Mouse (Mus musculus): ENCODE results near the gene Spen. TPM values are rescaled to one million over a fixed set of nuclear protein-coding genes. Genes with fewer than 3 reads are reported as not detected.
A peak's percentile ranks its signal among the peaks of the same experiment; 100 is the strongest.
"Not testable (repeated sequence)": the region's sequence is repeated elsewhere in the genome, so short reads cannot be mapped to it uniquely, and the experiment has no call there.

Spen gene
- polyA plus RNA-seq, 1 experiment = 11.7 TPM

- Histone ChIP-seq H3K27me3 (ENCODE audit: control insufficient read depth, insufficient read depth, insufficient read length) (no peaks in the 10 kb centered on the region), H3K4me2 (ENCODE audit: low read depth) (no peak overlapping the region), H3K36me3 (ENCODE audit: control insufficient read depth, insufficient read depth) (no peaks in the 10 kb centered on the region), H3K79me2 (ENCODE audit: control insufficient read depth, insufficient read depth) (no peaks in the 10 kb centered on the region), H3ac (ENCODE audit: control insufficient read depth, insufficient read length) (no peak overlapping the region), H3K4me3 (no peak overlapping the region)
- no peak for TF ChIP-seq TCF12 (IDR thresholded peaks at IDR 0.05; ENCODE audit: insufficient read depth, poor library complexity, severe bottlenecking)
- peak in 1 of 3 experiments; percentile 73 for TF ChIP-seq MYOD1 (IDR thresholded peaks at IDR 0.05; ENCODE audit: control insufficient read depth in 1 of 3, insufficient read length in 2 of 3, low read depth in 2 of 3)
- peak; percentile 22 for TF ChIP-seq TCF3 (IDR thresholded peaks at IDR 0.05; ENCODE audit: insufficient read length, low read depth)
- TF ChIP-seq MYOG (IDR thresholded peaks at IDR 0.05; ENCODE audit: control insufficient read depth in 1 of 3, insufficient read depth in 1 of 3, insufficient read length in 2 of 3, low read depth in 2 of 3) = peak in 1 of 3 experiments; percentile 79
- TF ChIP-seq MAX (IDR thresholded peaks at IDR 0.05; ENCODE audit: low read depth) = no peak
- no peak for TF ChIP-seq E2F4 (IDR thresholded peaks at IDR 0.05; ENCODE audit: insufficient read depth)
- no peak for TF ChIP-seq POLR2AphosphoS2 (IDR thresholded peaks at IDR 0.05; ENCODE audit: insufficient read length, low read depth)
- peak; percentile 15 for TF ChIP-seq USF1 (IDR thresholded peaks at IDR 0.05; ENCODE audit: low read depth)
Observed at GRCm38 (mm10) chr4:141570004-141570403, 31.6 kb upstream of the Spen start.

GRCm38 (mm10) chr4:141568966-141569365 lies 30.6 kb upstream of the Spen start:
- no peaks in the 10 kb centered on the region for H3K36me3 ChIP-seq (ENCODE audit: control insufficient read depth, insufficient read depth)
- H3K4me3 ChIP-seq = no peak overlapping the region
- H3K4me2 ChIP-seq (ENCODE audit: low read depth) = no peak overlapping the region
- no peaks in the 10 kb centered on the region for H3K79me2 ChIP-seq (ENCODE audit: control insufficient read depth, insufficient read depth)
- H3ac ChIP-seq (ENCODE audit: control insufficient read depth, insufficient read length) = no peak overlapping the region
- TF ChIP-seq MYOD1 (IDR thresholded peaks at IDR 0.05; ENCODE audit: control insufficient read depth in 1 of 3, insufficient read length in 2 of 3, low read depth in 2 of 3) = no peak
- TF ChIP-seq POLR2A (IDR thresholded peaks at IDR 0.05; ENCODE audit: insufficient read length, low read depth) = no peak
- TF ChIP-seq E2F4 (IDR thresholded peaks at IDR 0.05; ENCODE audit: insufficient read depth) = no peak
- no peak for TF ChIP-seq TCF12 (IDR thresholded peaks at IDR 0.05; ENCODE audit: insufficient read depth, poor library complexity, severe bottlenecking)
- no peak for TF ChIP-seq SRF (IDR thresholded peaks at IDR 0.05; ENCODE audit: control insufficient read depth, insufficient read length, low read depth)
- TF ChIP-seq MAX (IDR thresholded peaks at IDR 0.05; ENCODE audit: low read depth) = no peak
- no peak for TF ChIP-seq POLR2AphosphoS2 (IDR thresholded peaks at IDR 0.05; ENCODE audit: insufficient read length, low read depth)
- TF ChIP-seq MYOG (IDR thresholded peaks at IDR 0.05; ENCODE audit: control insufficient read depth in 1 of 3, insufficient read depth in 1 of 3, insufficient read length in 2 of 3, low read depth in 2 of 3) = no peak
- no peak for TF ChIP-seq USF1 (IDR thresholded peaks at IDR 0.05; ENCODE audit: low read depth)
- TF ChIP-seq REST (IDR thresholded peaks at IDR 0.05; ENCODE audit: insufficient read depth, insufficient read length) = no peak
- TF ChIP-seq TCF3 (IDR thresholded peaks at IDR 0.05; ENCODE audit: insufficient read length, low read depth) = no peak
- no peak for TF ChIP-seq CEBPB (IDR thresholded peaks at IDR 0.05; ENCODE audit: insufficient read depth, poor library complexity, severe bottlenecking)
- no peaks in the 10 kb centered on the region for H3K27me3 ChIP-seq (ENCODE audit: control insufficient read depth, insufficient read depth, insufficient read length)

GRCm38 (mm10) chr4:141567174-141567573 lies 28.8 kb upstream of the Spen start:
- not testable (repeated sequence) for H3ac ChIP-seq (ENCODE audit: control insufficient read depth, insufficient read length); H3K36me3 ChIP-seq (ENCODE audit: control insufficient read depth, insufficient read depth); H3K79me2 ChIP-seq (ENCODE audit: control insufficient read depth, insufficient read depth); H3K27me3 ChIP-seq (ENCODE audit: control insufficient read depth, insufficient read depth, insufficient read length); H3K4me2 ChIP-seq (ENCODE audit: low read depth); H3K4me3 ChIP-seq

GRCm38 (mm10) chr4:141566187-141566586 lies 27.8 kb upstream of the Spen start:
- Histone ChIP-seq H3K27me3 (ENCODE audit: control insufficient read depth, insufficient read depth, insufficient read length) (no peaks in the 10 kb centered on the region), H3K4me2 (ENCODE audit: low read depth) (no peak overlapping the region), H3K4me3 (no peak overlapping the region), H3K79me2 (ENCODE audit: control insufficient read depth, insufficient read depth) (no peaks in the 10 kb centered on the region), H3K36me3 (ENCODE audit: control insufficient read depth, insufficient read depth) (no peaks in the 10 kb centered on the region), H3ac (ENCODE audit: control insufficient read depth, insufficient read length) (no peak overlapping the region)
- TF ChIP-seq TCF3 (IDR thresholded peaks at IDR 0.05; ENCODE audit: insufficient read length, low read depth) (no peak), MYOD1 (IDR thresholded peaks at IDR 0.05; ENCODE audit: control insufficient read depth in 1 of 3, insufficient read length in 2 of 3, low read depth in 2 of 3) (no peak), POLR2A (IDR thresholded peaks at IDR 0.05; ENCODE audit: insufficient read length, low read depth) (no peak), E2F4 (IDR thresholded peaks at IDR 0.05; ENCODE audit: insufficient read depth) (no peak), MYOG (IDR thresholded peaks at IDR 0.05; ENCODE audit: control insufficient read depth in 1 of 3, insufficient read depth in 1 of 3, insufficient read length in 2 of 3, low read depth in 2 of 3) (no peak), CEBPB (IDR thresholded peaks at IDR 0.05; ENCODE audit: insufficient read depth, poor library complexity, severe bottlenecking) (no peak), USF1 (IDR thresholded peaks at IDR 0.05; ENCODE audit: low read depth) (no peak), POLR2AphosphoS2 (IDR thresholded peaks at IDR 0.05; ENCODE audit: insufficient read length, low read depth) (no peak), MAX (IDR thresholded peaks at IDR 0.05; ENCODE audit: low read depth) (no peak), SRF (IDR thresholded peaks at IDR 0.05; ENCODE audit: control insufficient read depth, insufficient read length, low read depth) (no peak), TCF12 (IDR thresholded peaks at IDR 0.05; ENCODE audit: insufficient read depth, poor library complexity, severe bottlenecking) (no peak), REST (IDR thresholded peaks at IDR 0.05; ENCODE audit: insufficient read depth, insufficient read length) (no peak)

GRCm38 (mm10) chr4:141565325-141565724 lies 26.9 kb upstream of the Spen start:
- Histone ChIP-seq H3K4me2 (ENCODE audit: low read depth) (peak overlapping the region; percentile 49), H3K36me3 (ENCODE audit: control insufficient read depth, insufficient read depth) (no peaks in the 10 kb centered on the region), H3K79me2 (ENCODE audit: control insufficient read depth, insufficient read depth) (no peaks in the 10 kb centered on the region), H3K27me3 (ENCODE audit: control insufficient read depth, insufficient read depth, insufficient read length) (no peaks in the 10 kb centered on the region), H3K4me3 (no peak overlapping the region), H3ac (ENCODE audit: control insufficient read depth, insufficient read length) (no peak overlapping the region)
- no peak for TF ChIP-seq TCF12 (IDR thresholded peaks at IDR 0.05; ENCODE audit: insufficient read depth, poor library complexity, severe bottlenecking)
- peak in 1 of 3 experiments; percentile 9 for TF ChIP-seq MYOG (IDR thresholded peaks at IDR 0.05; ENCODE audit: control insufficient read depth in 1 of 3, insufficient read depth in 1 of 3, insufficient read length in 2 of 3, low read depth in 2 of 3)

Measured in myocyte (in vitro differentiated cells).